Mouse (Mus musculus) neural tube, embryonic 14.5 days (tissue): Measurements from ENCODE around the gene Hfe2. TPM values are rescaled to one million over a fixed set of nuclear protein-coding genes. Genes with fewer than 3 reads are reported as not detected.

ENCODE experiments used
- ATAC-seq: fragments of 200-750 bp; cut with Nextera tagmentation; 2 replicates; pipeline ENCODE4 v1.8.0; 2017; ENCODE audit warnings: low read depth, mild to moderate bottlenecking, moderate TSS enrichment, moderate library complexity
- H3K27ac ChIP-seq: fragments of 300-500 bp; sonication (generic); 2 replicates; pipeline ENCODE4 v1.5.1; 2014; ENCODE audit warnings: low read depth, mild to moderate bottlenecking, control low read depth, low read length, moderate library complexity, mixed read lengths
- H3K27me3 ChIP-seq: fragments of 300-500 bp; sonication (generic); 2 replicates; pipeline ENCODE4 v1.6.1; 2014; ENCODE audit warnings: low read length; ENCODE audit not compliant: control insufficient read depth, insufficient read depth
- H3K36me3 ChIP-seq: fragments of 300-500 bp; sonication (generic); 2 replicates; pipeline ENCODE4 v1.6.1; 2014; ENCODE audit warnings: low read length, mixed read lengths; ENCODE audit not compliant: control insufficient read depth, insufficient read depth
- H3K4me1 ChIP-seq: fragments of 300-500 bp; sonication (generic); 2 replicates; pipeline ENCODE4 v1.6.1; 2014; ENCODE audit warnings: low read length; ENCODE audit not compliant: control insufficient read depth, insufficient read depth
- H3K4me2 ChIP-seq: fragments of 300-500 bp; sonication (generic); 2 replicates; pipeline ENCODE4 v1.6.1; 2014; ENCODE audit warnings: mild to moderate bottlenecking, low read depth, low read length, control low read depth
- H3K4me3 ChIP-seq: fragments of 300-500 bp; sonication (generic); 2 replicates; pipeline ENCODE4 v1.5.1; 2014; ENCODE audit warnings: low read depth, low read length, control low read depth, mixed read lengths
- H3K9ac ChIP-seq: fragments of 300-500 bp; sonication (generic); replicated peaks from 2 replicates; pipeline ENCODE4 v1.6.1; 2014; ENCODE audit warnings: low read depth, mild to moderate bottlenecking, control low read depth, low read length, mixed read lengths
- H3K9me3 ChIP-seq: fragments of 300-500 bp; sonication (generic); 2 replicates; pipeline ENCODE4 v1.6.1; 2016; ENCODE audit warnings: low read length; ENCODE audit not compliant: control insufficient read depth
- WGBS: fragments of 180-500 bp; shearing (Covaris S2); extraction: QIAGEN DNeasy Blood & Tissue Kit; methylation state at CpG from one replicate; pipeline ENCODE4 v1.1.7; 2014; 5-methylcytosine and 5-hydroxymethylcytosine counted together
- polyA plus RNA-seq: library from polyadenylated mRNA; unstranded; fragments of >200 nt; fragmentation: Nextera tagmentation; extraction: Ambion mirVana; gene quantifications from 2 replicates; pipeline ENCODE4 v1.2.1, GENCODE M21; 2014

Hfe2 gene
- polyA plus RNA-seq, 1 experiment from 2014 or later, result 2.0 TPM

DNA sequence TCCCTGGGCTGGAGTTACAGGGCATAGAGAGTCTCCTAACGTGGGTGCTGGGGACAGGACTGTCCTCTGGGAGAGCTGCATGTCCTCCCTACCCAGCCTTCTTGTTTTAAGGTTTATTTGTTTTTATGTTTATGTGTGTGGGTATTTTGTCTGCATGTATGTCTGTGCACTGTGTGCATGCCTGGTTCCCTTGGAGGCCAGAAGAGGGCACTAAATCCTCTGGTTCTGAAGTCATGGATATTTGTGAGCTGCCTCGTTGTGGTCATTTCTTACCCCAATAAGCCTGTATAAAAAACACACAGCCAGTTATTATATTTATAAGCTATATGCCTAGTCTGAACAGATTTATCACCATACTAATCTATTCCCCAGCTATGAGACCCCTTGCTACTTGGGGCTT is 9.3 kb downstream of the Hfe2 start:
- 49% methylated on average over 2 of the region's 2 CpGs for WGBS

DNA sequence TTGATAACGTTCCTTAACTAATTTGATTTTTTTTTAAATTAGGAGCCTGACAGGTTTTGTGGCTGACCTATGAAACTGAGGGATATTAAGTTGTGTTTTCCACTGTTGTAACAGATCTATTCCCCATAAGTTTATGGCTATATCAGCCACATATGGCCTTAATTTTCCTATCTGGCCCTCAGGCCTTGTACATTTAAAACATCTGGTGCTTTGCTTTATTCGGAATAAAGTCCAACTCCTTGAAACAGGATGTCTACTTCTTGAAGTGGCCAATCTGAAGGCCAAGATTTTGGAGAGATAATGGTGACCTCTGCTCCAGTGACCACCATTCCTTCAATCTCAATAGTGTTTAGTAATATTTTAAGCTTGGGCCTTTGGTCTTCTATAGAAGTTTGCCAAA is 14.3 kb downstream of the Hfe2 start:
- Histone ChIP-seq H3K27me3 (no peaks in the 10 kb centered on the region), H3K27ac (no peak overlapping the region), H3K4me3 (no peak overlapping the region), H3K9ac (no peak overlapping the region), H3K36me3 (no peaks in the 10 kb centered on the region), H3K9me3 (no peaks in the 10 kb centered on the region), H3K4me1 (no peaks in the 10 kb centered on the region), H3K4me2 (no peak overlapping the region)
- 80% methylated on average over 2 of the region's 2 CpGs for WGBS
- ATAC-seq, result no peak

More for the DNA sequence above, 9.3 kb downstream of the Hfe2 start:
- no peak overlapping the region for H3K4me2 ChIP-seq
- ATAC-seq, result no peak
- H3K9ac ChIP-seq, result no peak overlapping the region
- no peak overlapping the region for H3K4me3 ChIP-seq
- H3K27ac ChIP-seq, result no peak overlapping the region
- no peaks in the 10 kb centered on the region for H3K27me3 ChIP-seq
- no peaks in the 10 kb centered on the region for H3K4me1 ChIP-seq
- H3K36me3 ChIP-seq, result no peaks in the 10 kb centered on the region
- no peaks in the 10 kb centered on the region for H3K9me3 ChIP-seq

DNA sequence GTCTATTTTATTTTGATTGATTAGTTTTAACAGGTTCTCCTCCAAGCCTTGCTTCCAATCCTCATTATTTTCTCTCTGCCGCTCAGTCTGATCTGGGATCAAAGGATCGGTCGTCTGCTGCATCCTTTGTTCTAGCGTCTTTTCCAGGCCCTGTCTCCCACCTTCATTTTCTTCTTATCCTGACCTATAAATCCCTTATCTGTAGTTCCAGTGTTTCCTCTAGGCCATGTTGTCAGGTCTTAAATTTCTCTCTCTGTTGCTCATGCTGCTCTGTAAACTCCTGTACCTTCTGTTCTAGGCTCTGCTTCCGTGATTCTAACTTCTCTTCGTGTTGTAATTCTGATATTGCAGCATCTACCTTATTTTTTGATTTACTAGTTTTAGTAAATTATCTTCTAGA is 15.8 kb downstream of the Hfe2 start:
- H3K4me1 ChIP-seq, result no peaks in the 10 kb centered on the region

DNA sequence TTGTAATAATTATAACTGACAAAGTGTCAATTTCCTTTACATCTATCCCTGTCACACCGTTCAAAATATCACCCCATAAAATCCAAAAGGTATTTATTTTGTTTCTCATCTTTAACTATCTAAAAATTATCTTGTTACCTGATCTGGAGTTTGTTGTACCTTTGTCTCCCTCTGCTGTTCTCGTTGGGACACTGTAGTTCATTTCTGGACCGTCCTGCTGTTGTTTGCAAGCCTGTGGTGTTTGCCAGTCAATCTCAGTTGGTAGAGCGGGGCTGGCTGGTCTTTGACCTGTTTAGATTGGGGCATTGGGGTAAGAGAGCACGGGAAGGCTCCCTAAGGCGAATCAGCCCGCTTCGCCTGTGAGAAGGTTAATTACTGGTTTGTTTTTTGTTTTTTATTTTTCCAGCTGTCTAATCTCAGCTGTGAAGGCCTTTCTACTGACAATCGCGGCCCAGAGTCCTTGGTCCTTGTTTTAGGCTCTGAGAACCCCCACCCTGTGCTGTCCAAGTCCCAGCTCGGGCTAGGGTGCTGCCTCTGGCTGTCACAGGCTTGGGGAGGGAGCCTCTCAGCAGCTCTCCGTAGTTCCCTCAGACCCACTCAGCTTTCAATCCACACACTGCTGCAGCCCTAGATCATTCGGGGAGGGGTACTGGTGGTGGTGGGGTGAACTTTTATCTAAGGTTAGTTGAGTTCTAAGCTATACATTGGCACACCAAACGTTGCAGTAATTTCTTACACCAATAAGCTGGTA is 16.5 kb downstream of the Hfe2 start:
- Histone ChIP-seq H3K27me3 (no peaks in the 10 kb centered on the region), H3K4me3 (no peak overlapping the region), H3K9ac (no peak overlapping the region), H3K36me3 (no peaks in the 10 kb centered on the region), H3K4me2 (no peak overlapping the region), H3K4me1 (no peaks in the 10 kb centered on the region), H3K9me3 (no peaks in the 10 kb centered on the region), H3K27ac (no peak overlapping the region)
- WGBS, result 25% methylated on average over 14 of the region's 14 CpGs
- peak; percentile 58; the same call in 1 of the 2 replicates for ATAC-seq

More for the DNA sequence above, 15.8 kb downstream of the Hfe2 start:
- H3K4me3 ChIP-seq, result no peak overlapping the region
- H3K9me3 ChIP-seq, result no peaks in the 10 kb centered on the region
- H3K27me3 ChIP-seq, result no peaks in the 10 kb centered on the region
- no peak overlapping the region for H3K9ac ChIP-seq
- H3K27ac ChIP-seq, result no peak overlapping the region
- no peaks in the 10 kb centered on the region for H3K36me3 ChIP-seq
- ATAC-seq, result no peak
- no peak overlapping the region for H3K4me2 ChIP-seq
- WGBS, result 28% methylated on average over 6 of the region's 6 CpGs

DNA sequence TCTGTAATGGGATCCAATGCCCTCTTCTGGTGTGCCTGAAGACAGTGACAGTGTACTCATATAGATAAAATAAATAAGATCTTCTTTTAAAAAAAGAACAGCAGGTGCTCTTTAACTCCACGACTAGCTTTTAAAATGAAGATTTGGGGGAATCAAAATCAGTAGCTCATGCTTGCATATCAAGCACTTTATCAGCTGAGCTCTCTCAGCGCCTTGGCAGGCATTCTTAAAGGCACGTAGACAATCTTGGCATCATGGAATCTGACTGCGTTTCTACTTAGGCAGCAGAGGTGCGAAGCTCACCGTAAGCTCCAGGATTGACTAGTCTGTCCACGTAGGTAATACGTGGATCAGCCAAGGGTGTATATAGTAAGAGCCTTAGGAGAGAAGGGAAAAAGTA is 17.6 kb downstream of the Hfe2 start:
- no peak overlapping the region for H3K4me3 ChIP-seq
- H3K27ac ChIP-seq, result no peak overlapping the region
- no peaks in the 10 kb centered on the region for H3K27me3 ChIP-seq
- 81% methylated on average over 8 of the region's 8 CpGs for WGBS
- no peaks in the 10 kb centered on the region for H3K9me3 ChIP-seq
- H3K9ac ChIP-seq, result no peak overlapping the region
- no peak overlapping the region for H3K4me2 ChIP-seq
- no peak for ATAC-seq
- H3K36me3 ChIP-seq, result no peaks in the 10 kb centered on the region
- H3K4me1 ChIP-seq, result no peaks in the 10 kb centered on the region

DNA sequence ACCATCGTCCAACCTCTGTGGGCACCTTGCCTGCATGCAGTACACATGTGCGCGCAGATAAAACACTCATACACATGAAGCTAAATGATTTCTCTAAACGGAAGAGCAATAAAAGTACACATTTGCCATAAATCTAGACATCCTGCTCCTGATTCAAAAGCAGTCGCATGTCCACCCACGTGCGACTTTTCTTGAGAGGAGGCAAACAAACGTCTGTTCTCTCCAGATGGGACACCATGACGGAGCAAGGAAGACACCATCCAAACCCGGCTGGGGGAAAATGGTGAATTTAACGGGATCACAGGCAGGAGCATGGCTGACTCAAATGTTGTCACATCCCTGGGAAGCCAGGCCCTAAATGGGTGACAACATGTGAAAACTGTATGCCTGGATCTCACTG is 18.4 kb downstream of the Hfe2 start:
- H3K4me3 ChIP-seq, result no peak overlapping the region
- no peak for ATAC-seq
- H3K9ac ChIP-seq, result no peak overlapping the region
- H3K27ac ChIP-seq, result no peak overlapping the region
- H3K27me3 ChIP-seq, result no peaks in the 10 kb centered on the region
- H3K4me1 ChIP-seq, result no peaks in the 10 kb centered on the region
- no peak overlapping the region for H3K4me2 ChIP-seq
- 83% methylated on average over 11 of the region's 11 CpGs for WGBS
- H3K36me3 ChIP-seq, result no peaks in the 10 kb centered on the region
- no peaks in the 10 kb centered on the region for H3K9me3 ChIP-seq

DNA sequence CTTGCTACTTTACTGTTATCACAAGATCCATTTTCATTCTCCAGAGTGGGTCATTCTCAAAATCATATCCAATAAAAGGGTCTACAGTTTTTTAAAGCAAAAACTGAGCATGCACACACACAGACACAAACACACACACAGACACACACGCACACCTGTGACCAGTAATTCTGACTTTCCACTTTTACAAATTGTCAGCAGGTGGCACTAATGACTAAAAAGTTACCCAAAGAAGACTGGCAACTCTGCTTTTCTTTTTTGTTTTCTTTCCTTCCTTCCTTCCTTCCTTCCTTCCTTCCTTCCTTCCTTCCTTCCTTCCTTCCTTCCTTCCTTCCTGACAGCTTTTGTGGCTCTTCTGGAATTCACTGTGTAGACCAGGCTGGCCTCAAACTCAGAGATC is 20.6 kb downstream of the Hfe2 start:
- 41% methylated on average over 1 of the region's 1 CpGs for WGBS
- Histone ChIP-seq H3K27me3 (no peaks in the 10 kb centered on the region), H3K9me3 (no peaks in the 10 kb centered on the region), H3K4me1 (no peaks in the 10 kb centered on the region), H3K4me2 (no peak overlapping the region), H3K36me3 (no peaks in the 10 kb centered on the region), H3K9ac (no peak overlapping the region), H3K27ac (no peak overlapping the region), H3K4me3 (no peak overlapping the region)
- no peak for ATAC-seq

DNA sequence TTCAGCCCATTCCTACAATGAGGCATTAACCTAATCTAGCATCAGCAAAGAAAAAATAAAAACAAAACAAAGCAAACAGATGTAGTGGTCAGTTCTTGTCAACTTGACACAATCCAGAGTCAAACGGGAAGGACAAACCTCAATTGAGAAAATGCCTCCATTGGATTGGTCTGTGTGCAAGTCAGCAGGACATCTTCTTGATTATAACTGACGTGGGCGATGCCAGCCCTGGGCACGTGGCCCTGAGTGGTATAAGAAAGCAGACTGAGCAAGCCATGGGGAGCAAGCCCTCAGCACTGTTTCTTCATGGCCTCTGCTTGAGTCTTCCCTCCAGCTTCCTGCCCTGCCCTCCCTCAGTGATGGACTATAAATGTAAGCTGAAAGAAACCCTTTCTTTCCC is 21.9 kb downstream of the Hfe2 start:
- no peaks in the 10 kb centered on the region for H3K9me3 ChIP-seq
- no peaks in the 10 kb centered on the region for H3K4me1 ChIP-seq
- no peak overlapping the region for H3K27ac ChIP-seq
- no peak overlapping the region for H3K4me3 ChIP-seq
- no peak overlapping the region for H3K4me2 ChIP-seq
- H3K9ac ChIP-seq, result no peak overlapping the region
- H3K36me3 ChIP-seq, result no peaks in the 10 kb centered on the region
- WGBS, result 42% methylated on average over 4 of the region's 4 CpGs
- peak; percentile 21; the same call in 1 of the 2 replicates for ATAC-seq
- no peaks in the 10 kb centered on the region for H3K27me3 ChIP-seq

DNA sequence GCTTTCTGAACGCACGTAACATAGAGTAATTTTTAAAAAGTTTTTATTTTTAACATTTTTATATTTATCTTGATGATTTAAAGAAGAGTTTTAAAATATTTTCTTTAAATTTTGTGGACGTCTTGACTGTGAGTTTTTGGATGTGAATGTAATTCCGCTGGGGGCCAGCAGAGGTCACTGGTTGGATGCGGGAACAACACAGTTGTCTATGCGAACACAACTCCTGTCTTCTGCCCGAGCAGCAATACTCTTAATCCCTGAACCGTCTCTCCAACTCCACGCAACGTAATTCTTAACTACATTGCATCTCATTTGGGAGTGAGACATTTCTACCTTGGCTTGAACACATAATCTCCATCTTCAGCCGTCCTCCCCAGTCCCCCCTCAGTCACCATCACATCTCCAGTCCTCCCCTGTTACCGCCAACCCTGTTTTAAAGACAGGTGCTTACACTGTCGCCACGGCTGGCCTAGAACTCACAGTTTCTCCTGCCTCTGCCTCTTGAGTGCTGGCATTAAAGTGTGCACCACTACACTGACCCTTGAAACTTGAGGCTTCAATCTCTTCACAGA is 22.5 kb downstream of the Hfe2 start:
- Histone ChIP-seq H3K27me3 (no peaks in the 10 kb centered on the region), H3K4me1 (no peaks in the 10 kb centered on the region), H3K9me3 (no peaks in the 10 kb centered on the region), H3K27ac (no peak overlapping the region), H3K4me2 (peak overlapping the region; percentile 9; the same call in 1 of the 2 replicates), H3K4me3 (no peak overlapping the region), H3K36me3 (no peaks in the 10 kb centered on the region), H3K9ac (no peak overlapping the region)
- 12% methylated on average over 14 of the region's 14 CpGs for WGBS
- ATAC-seq, result peak; percentile 63; the same call in 1 of the 2 replicates
